Mouse (Mus musculus) heart, embryonic 13.5 days (tissue): ENCODE data around the gene Trim37. TPM values are rescaled to one million over a fixed set of nuclear protein-coding genes. Genes with fewer than 3 reads are reported as not detected.

ENCODE experiments used
- ATAC-seq: fragments of 200-750 bp; cut with Nextera tagmentation; 2 replicates; pipeline ENCODE4 v1.8.0; 2017; ENCODE audit warnings: moderate TSS enrichment; ENCODE audit not compliant: insufficient number of reproducible peaks, low FRiP score, low TSS enrichment; ENCODE audit errors: extremely low read depth
- H3K27ac ChIP-seq: fragments of 300-500 bp; sonication (generic); replicated peaks from 2 replicates; pipeline ENCODE4 v1.5.1; 2015; ENCODE audit warnings: moderate library complexity, mild to moderate bottlenecking, inconsistent platforms
- H3K27me3 ChIP-seq: fragments of 300-500 bp; sonication (generic); replicated peaks from 2 replicates; pipeline ENCODE4 v1.6.1; 2015; ENCODE audit warnings: mild to moderate bottlenecking, inconsistent platforms
- H3K36me3 ChIP-seq: fragments of 300-500 bp; sonication (generic); 2 replicates; pipeline ENCODE4 v1.6.1; 2015; ENCODE audit warnings: mild to moderate bottlenecking, inconsistent platforms
- H3K4me1 ChIP-seq: fragments of 300-500 bp; sonication (generic); 2 replicates; pipeline ENCODE4 v1.6.1; 2015; ENCODE audit warnings: inconsistent platforms
- H3K4me2 ChIP-seq: fragments of 300-500 bp; sonication (generic); 2 replicates; pipeline ENCODE4 v1.6.1; 2015; ENCODE audit warnings: inconsistent platforms, mild to moderate bottlenecking, moderate library complexity
- H3K4me3 ChIP-seq: fragments of 300-500 bp; sonication (generic); 2 replicates; pipeline ENCODE4 v1.5.1; 2015; ENCODE audit warnings: moderate library complexity, mild to moderate bottlenecking, inconsistent platforms
- H3K9ac ChIP-seq: fragments of 300-500 bp; sonication (generic); 2 replicates; pipeline ENCODE4 v1.6.1; 2015; ENCODE audit warnings: inconsistent platforms, mild to moderate bottlenecking, moderate library complexity
- H3K9me3 ChIP-seq: fragments of 300-500 bp; sonication (generic); 2 replicates; pipeline ENCODE4 v1.6.1; 2016; ENCODE audit warnings: inconsistent platforms
- WGBS: fragments of 180-500 bp; shearing (Covaris S2); methylation state at CpG from one replicate; pipeline ENCODE4 v1.1.7; 2015; ENCODE audit warnings: mixed read lengths; 5-methylcytosine and 5-hydroxymethylcytosine counted together
- polyA plus RNA-seq: library from polyadenylated mRNA; unstranded; fragments of >200 nt; fragmentation: Nextera tagmentation; extraction: Ambion mirVana; gene quantifications from 2 replicates; pipeline ENCODE4 v1.2.1, GENCODE M21; 2015

Trim37 gene
- polyA plus RNA-seq, 1 experiment from 2014 or later: 17.1 TPM

DNA sequence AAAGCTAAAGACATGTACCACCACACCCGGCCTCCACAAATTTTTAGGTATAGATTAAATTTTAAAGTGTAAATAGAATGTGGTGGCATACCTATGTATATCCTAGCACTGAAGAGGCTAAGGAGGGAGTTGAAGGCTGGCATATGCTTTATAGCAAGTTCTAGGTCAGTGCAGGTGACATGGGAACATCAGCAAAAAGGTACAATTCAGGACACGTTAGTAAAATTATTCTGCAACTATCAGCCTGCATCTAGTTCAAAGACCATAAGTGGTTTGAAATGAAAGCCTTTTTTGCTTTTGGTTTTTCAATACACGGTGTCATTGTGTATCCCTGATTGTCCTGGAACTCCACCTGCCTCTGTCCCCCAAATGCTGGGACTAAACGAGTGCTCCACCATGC, 1.3 kb upstream of the Trim37 start:
- Histone ChIP-seq H3K27ac (no peak overlapping the region), H3K9ac (peak overlapping the region; percentile 53; the same call in 1 of the 2 replicates), H3K36me3 (peaks cover 49% of the 10 kb centered on the region), H3K9me3 (no peaks in the 10 kb centered on the region), H3K4me2 (peak overlapping the region; percentile 80), H3K27me3 (no peaks in the 10 kb centered on the region), H3K4me1 (peaks cover 19% of the 10 kb centered on the region), H3K4me3 (0 out of 2 replicates have a peak overlapping the region, but pooled peaks have one; percentile 96)
- no peak for ATAC-seq
- 53% methylated on average over 4 of the region's 4 CpGs for WGBS

DNA sequence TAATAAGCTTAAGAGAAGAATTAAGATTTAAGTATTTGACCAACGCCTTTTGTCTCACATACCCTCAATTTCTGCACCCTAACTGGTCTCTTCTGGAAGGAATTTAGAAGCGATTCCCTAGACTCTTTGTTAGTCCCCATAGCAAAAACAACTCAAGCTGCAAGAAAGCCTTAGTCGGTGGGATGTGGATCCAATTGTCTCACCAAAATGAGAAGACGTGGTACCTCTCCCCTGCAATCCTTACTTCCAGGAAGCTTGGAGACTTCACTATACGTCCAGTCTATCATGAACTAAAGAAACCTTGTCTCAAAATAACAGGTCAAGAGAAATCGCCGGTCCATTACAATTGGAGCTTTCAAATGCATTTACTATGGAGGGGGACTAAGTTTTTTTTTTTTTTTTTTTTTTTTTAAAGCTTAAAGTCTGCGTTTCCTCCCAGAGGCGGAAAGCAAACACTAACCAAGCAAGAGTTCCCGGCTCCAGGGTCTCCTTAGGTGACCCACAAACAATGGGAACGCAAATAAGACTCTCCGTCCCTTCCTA, 525 bp upstream of the Trim37 start:
- Histone ChIP-seq H3K27ac (peak overlapping the region; percentile 94), H3K9me3 (no peaks in the 10 kb centered on the region), H3K4me2 (peak overlapping the region; percentile 80), H3K4me1 (peaks cover 19% of the 10 kb centered on the region), H3K36me3 (peaks cover 46% of the 10 kb centered on the region), H3K9ac (peak overlapping the region; percentile 86), H3K27me3 (no peaks in the 10 kb centered on the region), H3K4me3 (peak overlapping the region; percentile 96)
- no peak for ATAC-seq
- 2% methylated on average over 12 of the region's 12 CpGs for WGBS

DNA sequence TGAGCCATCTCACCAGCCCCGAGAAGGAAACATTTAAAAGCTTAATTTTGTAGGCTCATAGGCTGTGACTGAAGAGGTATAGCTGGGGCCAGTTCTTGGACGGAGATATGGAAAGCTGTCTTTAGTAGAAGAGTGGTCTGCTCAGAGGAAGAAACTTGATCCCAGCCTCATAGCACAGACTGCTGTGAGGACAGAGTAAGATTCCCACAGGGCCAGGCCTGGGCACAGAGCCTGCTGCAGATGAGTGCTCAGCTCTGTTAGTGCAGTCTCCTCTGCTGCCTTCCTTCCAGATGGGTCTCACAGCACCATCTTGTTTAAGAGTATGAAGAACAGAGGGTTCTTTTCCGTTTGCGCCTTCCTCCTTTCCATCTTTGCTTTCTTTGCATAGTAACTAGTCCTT, 9.4 kb downstream of the Trim37 start:
- Histone ChIP-seq H3K4me2 (no peak overlapping the region), H3K4me1 (no peaks in the 10 kb centered on the region), H3K36me3 (peaks cover 33% of the 10 kb centered on the region), H3K9ac (no peak overlapping the region), H3K27me3 (no peaks in the 10 kb centered on the region), H3K27ac (no peak overlapping the region), H3K4me3 (no peak overlapping the region), H3K9me3 (no peaks in the 10 kb centered on the region)
- WGBS: 92% methylated on average over 4 of the region's 4 CpGs
- ATAC-seq: no peak

DNA sequence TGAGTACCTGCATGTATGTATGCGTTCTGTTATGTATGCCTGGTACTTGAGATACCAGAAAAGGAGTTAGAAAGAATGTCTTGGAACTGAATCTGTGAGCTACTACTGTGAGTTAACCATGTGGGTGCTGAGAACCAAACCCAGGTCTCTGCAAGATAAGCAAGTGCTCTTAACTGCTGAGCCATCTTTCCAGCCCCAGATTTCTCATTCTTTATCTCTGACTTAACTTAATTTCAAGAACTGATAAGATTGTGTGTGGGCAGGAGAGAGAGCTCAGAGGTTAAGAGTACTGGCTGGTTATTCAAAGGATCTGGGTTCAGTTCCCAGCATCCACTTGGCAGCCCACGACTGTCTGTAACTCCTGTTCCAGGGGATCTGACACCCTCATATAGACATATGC, 31.1 kb downstream of the Trim37 start:
- Histone ChIP-seq H3K27me3 (no peaks in the 10 kb centered on the region), H3K27ac (no peak overlapping the region), H3K4me3 (no peak overlapping the region), H3K4me1 (no peaks in the 10 kb centered on the region), H3K9ac (no peak overlapping the region), H3K9me3 (no peaks in the 10 kb centered on the region), H3K4me2 (no peak overlapping the region), H3K36me3 (peaks cover 28% of the 10 kb centered on the region)
- no peak for ATAC-seq
- 79% methylated on average over 2 of the region's 2 CpGs for WGBS

DNA sequence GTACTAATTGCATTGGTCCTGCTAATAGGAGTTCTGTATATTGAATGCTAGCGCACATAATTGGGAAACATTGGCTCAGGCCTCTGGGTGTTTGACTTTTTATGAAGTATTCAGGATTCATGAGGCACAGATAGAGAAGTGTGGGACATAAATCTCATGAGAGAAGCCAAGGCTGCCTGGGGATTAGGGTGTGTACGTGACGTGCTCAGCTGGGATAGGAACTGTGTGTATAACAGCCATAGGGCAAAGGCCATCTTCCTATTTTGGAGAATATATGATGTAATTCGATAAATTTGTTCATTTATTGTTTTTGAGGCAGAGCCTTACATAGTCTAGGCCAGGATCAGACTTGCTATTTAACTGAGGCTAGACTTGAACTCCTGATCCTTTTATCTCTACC, 35.8 kb downstream of the Trim37 start:
- H3K4me3 ChIP-seq: no peak overlapping the region
- H3K36me3 ChIP-seq: peaks cover 52% of the 10 kb centered on the region
- H3K9me3 ChIP-seq: no peaks in the 10 kb centered on the region
- WGBS: 89% methylated on average over 4 of the region's 4 CpGs
- H3K9ac ChIP-seq: no peak overlapping the region
- H3K4me2 ChIP-seq: no peak overlapping the region
- no peaks in the 10 kb centered on the region for H3K4me1 ChIP-seq
- no peak for ATAC-seq
- H3K27me3 ChIP-seq: no peaks in the 10 kb centered on the region
- no peak overlapping the region for H3K27ac ChIP-seq

DNA sequence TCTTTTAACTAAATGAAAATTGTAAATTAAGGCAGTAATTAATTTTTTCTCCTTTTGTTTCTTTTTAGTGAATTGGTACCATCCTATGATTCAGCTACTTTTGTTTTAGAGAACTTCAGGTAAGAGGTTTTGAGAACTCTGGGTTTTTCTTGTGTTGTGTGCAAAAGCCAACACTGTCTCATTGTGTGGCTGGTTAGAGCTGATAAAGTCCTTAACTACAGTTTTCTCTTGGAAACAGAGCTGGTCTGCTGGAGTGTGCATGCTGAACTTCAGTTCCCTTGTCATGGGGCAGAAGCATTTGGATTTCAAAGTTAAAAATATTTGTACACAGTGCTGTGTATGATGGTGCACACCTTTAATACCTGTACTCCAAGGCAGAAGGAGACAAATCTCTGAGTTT, 36.9 kb downstream of the Trim37 start:
- Histone ChIP-seq H3K4me1 (no peaks in the 10 kb centered on the region), H3K9ac (no peak overlapping the region), H3K4me2 (no peak overlapping the region), H3K4me3 (no peak overlapping the region), H3K27ac (no peak overlapping the region), H3K36me3 (peaks cover 62% of the 10 kb centered on the region), H3K9me3 (no peaks in the 10 kb centered on the region), H3K27me3 (no peaks in the 10 kb centered on the region)
- ATAC-seq: no peak

DNA sequence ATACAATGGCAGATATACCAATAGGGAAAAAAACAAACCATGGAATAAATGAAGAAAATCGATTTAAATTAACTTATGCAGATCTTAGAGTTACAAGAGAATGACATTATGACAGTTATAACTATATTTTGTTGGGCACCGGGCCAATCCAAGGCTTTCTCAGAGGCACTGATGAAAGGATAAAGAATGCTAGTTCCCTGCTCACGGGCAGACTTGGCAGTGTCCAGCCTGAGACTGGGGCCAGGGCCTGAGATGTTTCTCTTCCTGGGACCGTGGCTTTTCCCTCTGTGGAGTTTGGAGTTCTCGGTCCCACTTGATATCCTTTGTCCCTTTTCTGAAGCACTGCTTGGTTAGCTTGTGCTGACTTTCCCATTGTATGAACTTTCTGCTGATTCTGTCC, 46.7 kb downstream of the Trim37 start:
- Histone ChIP-seq H3K9me3 (no peaks in the 10 kb centered on the region), H3K27ac (no peak overlapping the region), H3K27me3 (no peaks in the 10 kb centered on the region), H3K4me2 (no peak overlapping the region), H3K4me3 (no peak overlapping the region), H3K4me1 (no peaks in the 10 kb centered on the region), H3K36me3 (peaks cover 42% of the 10 kb centered on the region), H3K9ac (no peak overlapping the region)
- WGBS: 74% methylated on average over 5 of the region's 5 CpGs
- ATAC-seq: no peak

DNA sequence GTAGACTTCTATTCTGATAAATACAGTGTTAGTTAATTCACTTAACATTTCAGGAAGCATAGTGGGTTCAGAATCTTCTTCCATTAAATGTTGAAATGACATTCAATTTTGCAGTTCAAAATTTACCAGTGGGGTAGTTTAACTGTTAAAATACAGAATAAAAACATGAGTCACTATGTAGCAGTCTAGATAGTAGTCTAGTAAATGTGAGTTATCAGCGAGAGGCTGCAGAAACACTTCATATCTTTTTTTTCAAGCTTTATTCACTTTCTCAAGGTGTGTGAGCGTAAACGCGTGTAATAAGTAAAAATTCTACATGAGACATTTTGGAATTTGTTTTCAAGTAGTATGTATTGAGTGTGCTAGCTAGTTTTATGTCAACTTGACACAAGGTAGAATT, 48.2 kb downstream of the Trim37 start:
- ATAC-seq: no peak
- 91% methylated on average over 4 of the region's 4 CpGs for WGBS
- H3K36me3 ChIP-seq: peaks cover 36% of the 10 kb centered on the region
- H3K4me3 ChIP-seq: no peak overlapping the region
- H3K4me2 ChIP-seq: no peak overlapping the region
- H3K4me1 ChIP-seq: no peaks in the 10 kb centered on the region
- no peak overlapping the region for H3K27ac ChIP-seq
- H3K9ac ChIP-seq: no peak overlapping the region
- H3K9me3 ChIP-seq: no peaks in the 10 kb centered on the region
- H3K27me3 ChIP-seq: no peaks in the 10 kb centered on the region

DNA sequence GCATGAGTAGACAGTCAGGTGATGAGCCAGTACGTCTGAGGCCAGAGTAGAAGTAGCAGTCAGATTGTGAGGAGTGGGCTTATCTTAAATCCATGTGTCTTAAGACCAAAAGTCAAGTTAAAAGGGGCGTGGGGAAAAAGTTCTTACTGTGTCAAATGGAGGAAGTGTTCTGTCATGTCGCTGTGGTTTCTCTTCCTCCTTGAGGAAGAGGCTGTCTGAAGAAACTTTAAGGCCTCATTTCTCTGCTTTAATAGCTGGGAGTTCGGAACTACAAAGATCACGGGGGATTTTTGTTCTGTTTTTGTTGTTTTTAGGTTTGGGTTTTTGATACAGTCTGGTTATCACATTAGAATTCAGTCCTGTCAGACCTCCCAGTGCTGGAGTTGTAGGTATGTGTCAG, 85.4 kb downstream of the Trim37 start:
- no peak for ATAC-seq

DNA sequence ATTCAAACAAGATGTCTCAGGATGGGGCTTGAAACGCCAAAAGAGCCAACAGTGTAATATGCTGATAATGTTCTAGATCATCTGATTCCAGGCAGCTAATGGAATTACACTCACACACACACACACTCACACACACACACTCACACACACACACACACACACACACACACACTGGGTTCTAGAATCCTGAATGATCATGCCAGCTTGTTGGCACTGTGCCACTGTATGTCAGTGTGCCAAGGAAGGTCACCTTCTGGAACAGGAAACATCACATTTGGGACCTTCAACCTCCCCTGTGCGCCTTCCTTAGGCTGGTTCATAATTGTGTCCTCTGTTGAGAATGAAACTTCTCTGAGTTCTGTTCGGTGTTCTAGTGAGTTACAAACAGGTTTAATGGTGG, 95.8 kb downstream of the Trim37 start:
- Histone ChIP-seq H3K9ac (no peak overlapping the region), H3K27ac (no peak overlapping the region), H3K27me3 (no peaks in the 10 kb centered on the region), H3K4me1 (no peaks in the 10 kb centered on the region), H3K9me3 (no peaks in the 10 kb centered on the region), H3K4me2 (no peak overlapping the region), H3K4me3 (no peak overlapping the region), H3K36me3 (peaks cover 50% of the 10 kb centered on the region)
- ATAC-seq: no peak
- WGBS: 87% methylated on average over 3 of the region's 3 CpGs

More for the DNA sequence above, 85.4 kb downstream of the Trim37 start:
- Histone ChIP-seq H3K9ac (no peak overlapping the region), H3K27me3 (no peaks in the 10 kb centered on the region), H3K4me2 (no peak overlapping the region), H3K4me1 (no peaks in the 10 kb centered on the region), H3K36me3 (peaks cover 27% of the 10 kb centered on the region), H3K4me3 (no peak overlapping the region), H3K27ac (no peak overlapping the region), H3K9me3 (no peaks in the 10 kb centered on the region)
- WGBS: 66% methylated on average over 5 of the region's 5 CpGs

DNA sequence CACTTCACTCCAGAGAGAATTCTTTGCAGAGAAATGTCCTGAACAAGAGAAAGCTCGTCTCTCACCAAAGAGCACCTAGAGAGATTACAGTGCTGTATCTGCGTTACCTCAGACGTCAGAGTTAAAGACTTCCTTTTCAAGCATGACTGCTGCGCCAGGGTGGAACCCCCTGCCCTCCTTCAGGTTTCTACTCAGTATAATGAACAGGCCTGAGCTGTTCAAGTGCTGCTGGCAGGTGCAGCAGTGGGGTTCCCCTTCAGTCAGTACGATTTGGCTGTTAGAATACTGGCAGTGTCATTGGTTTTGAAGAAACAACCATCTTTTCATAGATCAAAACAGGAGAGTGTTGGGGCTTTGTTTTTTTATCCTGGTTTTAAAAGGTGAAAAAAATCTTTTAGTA, 100.2 kb downstream of the Trim37 start:
- Histone ChIP-seq H3K4me1 (no peaks in the 10 kb centered on the region), H3K27me3 (no peaks in the 10 kb centered on the region), H3K27ac (no peak overlapping the region), H3K9ac (no peak overlapping the region), H3K4me3 (no peak overlapping the region), H3K36me3 (peaks cover 43% of the 10 kb centered on the region), H3K9me3 (no peaks in the 10 kb centered on the region), H3K4me2 (no peak overlapping the region)
- ATAC-seq: no peak
- WGBS: 64% methylated on average over 5 of the region's 5 CpGs

DNA sequence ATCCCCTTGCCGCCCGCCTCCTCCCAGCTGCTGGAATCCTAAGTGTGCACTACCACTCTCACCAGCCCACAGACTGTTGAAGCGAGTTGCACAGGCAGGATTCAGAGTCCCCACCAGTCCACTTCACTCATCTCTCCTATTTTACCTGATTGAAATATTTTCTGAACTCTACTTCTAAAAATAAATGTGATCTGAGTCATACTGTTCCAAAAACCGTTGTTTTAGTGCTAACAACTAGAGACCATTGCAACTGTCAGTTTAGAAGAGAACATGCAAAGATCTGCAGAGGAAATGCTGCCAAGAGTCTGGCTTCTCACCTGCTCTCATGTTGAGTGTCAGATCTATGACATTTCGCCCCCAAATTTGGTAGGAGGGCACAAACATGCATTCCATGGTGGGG, 106.5 kb downstream of the Trim37 start:
- no peak overlapping the region for H3K27ac ChIP-seq
- no peaks in the 10 kb centered on the region for H3K9me3 ChIP-seq
- H3K4me1 ChIP-seq: peaks cover 17% of the 10 kb centered on the region
- WGBS: 78% methylated on average over 5 of the region's 5 CpGs
- ATAC-seq: no peak
- H3K9ac ChIP-seq: no peak overlapping the region
- H3K27me3 ChIP-seq: no peaks in the 10 kb centered on the region
- H3K36me3 ChIP-seq: peaks cover 45% of the 10 kb centered on the region
- H3K4me3 ChIP-seq: no peak overlapping the region
- H3K4me2 ChIP-seq: no peak overlapping the region
